Mouse (Mus musculus): ENCODE results near the gene Kpna7. TPM values are rescaled to one million over a fixed set of nuclear protein-coding genes. Genes with fewer than 3 reads are reported as not detected.

Kpna7 gene
- polyA plus RNA-seq, 1 experiment from 2014 or later = not detected

GRCm38 (mm10) chr5:144979110-144979509 lies 104.7 kb downstream of the Kpna7 start:
- Histone ChIP-seq H3K9ac (no peak overlapping the region), H3K4me3 (replicated peaks) (no peak overlapping the region), H3K4me2 (no peak overlapping the region), H3K4me1 (no peaks in the 10 kb centered on the region), H3K36me3 (no peaks in the 10 kb centered on the region), H3K27ac (peak overlapping the region; percentile 73), H3K9me3 (replicated peaks) (peaks cover 4% of the 10 kb centered on the region; the same call in 1 of the 2 replicates), H3K27me3 (no peaks in the 10 kb centered on the region)
- no peak for ATAC-seq (replicated peaks; ENCODE audit: low FRiP score)
- whole genome bisulfite sequencing = 69% methylated on average over 6 of the region's 6 CpGs

DNA sequence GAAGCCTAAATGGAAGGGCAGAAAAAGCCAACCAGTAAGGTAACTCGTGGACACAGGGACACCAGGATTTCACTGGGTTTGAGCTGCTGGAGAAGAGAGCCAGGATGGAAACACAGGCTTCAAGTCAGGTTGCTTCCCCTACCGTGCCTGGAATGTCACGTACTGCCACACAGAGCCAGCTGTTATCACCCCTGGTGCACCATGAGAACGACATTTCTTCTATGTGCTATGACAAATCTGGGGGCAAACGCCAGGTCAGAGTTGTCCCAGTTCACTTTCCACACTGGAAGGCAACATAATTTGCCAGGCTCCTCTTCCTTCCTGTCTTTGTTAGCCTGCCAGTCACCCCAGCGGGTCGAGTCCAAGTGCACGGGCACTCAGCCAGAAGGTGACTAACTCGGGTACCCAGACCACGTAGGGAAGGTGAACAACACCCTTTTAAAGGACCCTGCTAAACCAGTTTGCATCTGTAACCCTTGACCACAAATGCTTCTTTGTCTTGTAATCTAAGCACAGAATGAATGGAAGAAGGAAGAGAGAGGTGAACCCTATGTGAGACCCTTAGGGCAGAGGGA lies 105.2 kb downstream of the Kpna7 start:
- Histone ChIP-seq H3K27ac (peak overlapping the region; percentile 73), H3K36me3 (no peaks in the 10 kb centered on the region), H3K4me1 (no peaks in the 10 kb centered on the region), H3K27me3 (no peaks in the 10 kb centered on the region), H3K4me2 (no peak overlapping the region), H3K9ac (no peak overlapping the region), H3K4me3 (replicated peaks) (no peak overlapping the region), H3K9me3 (replicated peaks) (peaks cover 4% of the 10 kb centered on the region; the same call in 1 of the 2 replicates)
- peak; percentile 36; the same call in 1 of the 2 replicates for ATAC-seq (replicated peaks; ENCODE audit: low FRiP score)
- WGBS = 65% methylated on average over 10 of the region's 10 CpGs

DNA sequence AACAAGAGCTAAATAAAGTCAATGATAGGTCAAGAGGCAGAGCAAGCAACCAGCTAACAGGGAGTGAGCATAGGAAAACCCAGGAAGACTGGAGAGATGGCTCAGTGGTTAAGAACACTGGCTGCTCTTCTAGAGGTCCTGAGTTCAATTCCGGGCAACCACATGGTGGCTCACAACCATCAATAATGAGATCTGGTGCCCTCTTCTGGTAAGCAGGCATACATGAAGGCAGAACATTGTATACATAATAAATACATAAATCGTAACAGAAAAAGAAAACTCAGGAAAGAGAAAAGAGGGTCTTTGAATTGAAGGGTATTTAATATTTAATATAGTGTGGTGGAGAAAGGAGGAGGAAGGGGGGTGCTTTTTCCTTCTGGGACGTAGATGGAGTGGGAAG lies 112.6 kb downstream of the Kpna7 start:
- Histone ChIP-seq H3K4me2 (no peak overlapping the region), H3K36me3 (no peaks in the 10 kb centered on the region), H3K27me3 (no peaks in the 10 kb centered on the region; the same call in 1 of the 2 replicates), H3K4me3 (replicated peaks) (no peak overlapping the region), H3K9ac (no peak overlapping the region), H3K9me3 (replicated peaks) (no peaks in the 10 kb centered on the region), H3K4me1 (peaks cover 9% of the 10 kb centered on the region), H3K27ac (no peak overlapping the region)
- WGBS = 84% methylated on average over 3 of the region's 3 CpGs
- ATAC-seq (replicated peaks; ENCODE audit: low FRiP score) = no peak

DNA sequence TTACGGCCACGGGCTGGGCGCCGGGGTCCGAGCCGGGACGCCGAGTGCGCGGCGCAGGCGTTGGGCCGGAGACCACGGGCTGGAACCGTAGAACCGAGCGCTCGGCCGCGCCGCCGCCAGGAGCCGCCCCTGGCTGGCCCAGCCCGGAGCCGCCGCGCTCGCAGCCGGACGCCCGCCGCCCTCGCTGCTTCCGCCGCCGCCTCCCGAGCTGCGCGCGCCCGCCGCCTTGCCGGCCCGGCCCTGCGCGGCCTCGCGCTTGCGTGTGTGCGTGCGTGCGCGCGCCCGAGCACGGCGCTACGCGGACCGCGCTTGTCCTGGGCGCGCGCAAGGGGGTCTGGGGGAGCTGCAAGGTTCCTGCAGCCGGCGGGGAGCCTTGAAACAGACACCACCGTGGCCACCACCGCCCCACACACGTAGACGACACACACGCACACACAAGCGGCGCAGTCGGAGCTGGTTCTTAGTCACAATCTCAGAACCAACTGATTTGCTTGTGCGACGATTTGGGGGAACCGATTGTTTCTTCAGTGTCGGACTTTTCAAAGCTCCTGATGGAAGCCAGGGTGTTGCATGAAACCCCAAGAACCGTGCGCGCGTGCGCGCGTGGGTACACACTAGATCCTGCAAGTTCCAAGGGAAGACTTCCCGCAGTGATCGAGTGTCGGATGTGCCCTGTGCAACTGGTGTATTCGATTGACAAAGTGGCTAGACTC lies 118.0 kb downstream of the Kpna7 start, which contains the start of gene Smurf1:
TSS of gene Smurf1 (minus strand) at position 209 of the 713 bp plus-strand sequence.
- Histone ChIP-seq H3K27ac (peak within 1 kb of the TSS; percentile 96), H3K27me3 (no peaks in the 10 kb centered on the region; the same call in 1 of the 2 replicates), H3K4me2 (peak within 1 kb of the TSS; percentile 76), H3K36me3 (no peaks in the 10 kb centered on the region), H3K4me1 (peaks cover 41% of the 10 kb centered on the region), H3K9ac (peak within 1 kb of the TSS; percentile 88), H3K9me3 (replicated peaks) (no peaks in the 10 kb centered on the region), H3K4me3 (replicated peaks) (peak within 1 kb of the TSS; percentile 93)
- peak; percentile 76 for ATAC-seq (replicated peaks; ENCODE audit: low FRiP score)
- WGBS = under 1% methylated on average over 67 of the region's 89 CpGs

DNA sequence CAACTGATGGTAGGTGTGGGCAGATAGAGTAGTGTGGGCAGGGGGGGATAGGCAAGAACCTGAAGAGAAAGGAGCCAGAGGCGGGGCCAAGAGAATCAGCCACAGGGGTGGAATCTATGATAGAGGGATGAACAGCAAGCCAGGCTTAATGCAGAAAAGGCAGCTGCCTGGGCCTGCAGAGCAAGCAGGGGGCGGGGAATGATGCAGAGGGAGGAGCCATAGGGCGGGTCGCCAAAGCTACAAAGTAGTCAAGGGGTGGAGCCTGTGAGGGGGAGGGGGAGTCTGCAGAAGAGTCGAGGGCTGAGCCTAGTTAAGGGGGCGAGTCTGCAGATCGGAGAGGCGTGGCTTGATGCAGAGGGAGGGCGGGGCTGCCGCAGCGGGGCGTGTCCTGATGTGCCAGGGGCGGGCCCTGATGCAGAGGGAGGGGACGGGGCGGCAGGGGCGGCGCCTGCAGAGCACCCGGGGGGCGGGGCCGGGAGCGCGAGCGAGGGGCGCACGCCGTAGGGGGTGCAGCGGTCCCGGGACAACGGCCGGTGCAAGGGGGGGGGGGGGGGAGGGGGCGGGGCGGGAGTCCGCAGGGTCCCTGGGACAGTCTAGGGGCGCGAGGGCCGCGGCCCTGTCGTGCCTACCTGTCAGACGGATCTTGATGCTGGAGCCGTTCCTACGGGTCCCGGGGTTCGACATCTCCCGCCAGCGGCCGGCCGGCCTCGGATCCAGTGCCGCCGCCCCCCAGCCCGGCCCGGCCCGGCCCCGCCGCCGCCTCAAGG lies 118.8 kb downstream of the Kpna7 start:
- peak overlapping the region; percentile 76 for H3K4me2 ChIP-seq

DNA sequence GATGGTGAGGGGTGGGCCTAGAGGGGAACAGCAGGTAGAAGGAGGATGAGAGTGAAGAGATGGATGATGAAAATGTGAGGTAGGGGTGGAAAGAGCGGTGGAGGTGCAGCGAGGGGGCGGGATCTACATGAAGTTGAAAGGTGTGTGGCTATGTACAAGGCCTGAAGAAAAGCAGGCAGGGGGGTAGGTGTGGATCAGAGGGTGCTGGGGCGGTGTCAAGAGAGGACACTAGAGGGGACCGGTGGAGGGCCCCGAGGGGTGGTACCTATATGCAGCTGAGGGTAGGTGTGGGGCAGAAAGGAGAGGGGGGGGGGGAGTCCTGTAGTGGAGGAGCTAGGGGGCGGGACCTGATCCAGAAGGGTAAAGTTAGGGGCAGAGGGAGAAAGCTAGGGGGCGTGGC lies 119.4 kb downstream of the Kpna7 start:
- Histone ChIP-seq H3K9ac (no peak overlapping the region), H3K27me3 (no peaks in the 10 kb centered on the region; the same call in 1 of the 2 replicates), H3K27ac (peak overlapping the region; percentile 96), H3K9me3 (replicated peaks) (no peaks in the 10 kb centered on the region), H3K4me3 (replicated peaks) (peak overlapping the region; percentile 93), H3K4me2 (peak overlapping the region; percentile 76), H3K36me3 (no peaks in the 10 kb centered on the region), H3K4me1 (peaks cover 51% of the 10 kb centered on the region)
- peak; percentile 66 for ATAC-seq (replicated peaks; ENCODE audit: low FRiP score)
- WGBS = 32% methylated on average over 8 of the region's 8 CpGs

More for the DNA sequence above, 118.8 kb downstream of the Kpna7 start:
- Histone ChIP-seq H3K27me3 (no peaks in the 10 kb centered on the region; the same call in 1 of the 2 replicates), H3K36me3 (no peaks in the 10 kb centered on the region), H3K4me1 (peaks cover 48% of the 10 kb centered on the region), H3K9ac (peak overlapping the region; percentile 88), H3K4me3 (replicated peaks) (peak overlapping the region; percentile 93), H3K9me3 (replicated peaks) (no peaks in the 10 kb centered on the region), H3K27ac (peak overlapping the region; percentile 96)
- peak; percentile 77 for ATAC-seq (replicated peaks; ENCODE audit: low FRiP score)
- under 1% methylated on average over 30 of the region's 56 CpGs for WGBS

- peak overlapping the region; percentile 93 for H3K4me3 ChIP-seq (replicated peaks)
- WGBS = 6% methylated on average over 13 of the region's 13 CpGs
These were observed 120.0 kb downstream of the Kpna7 start for GRCm38 (mm10) chr5:144963817-144964261.

GRCm38 (mm10) chr5:144963401-144963800 lies 120.4 kb downstream of the Kpna7 start:
- H3K4me3 ChIP-seq (replicated peaks) = peak overlapping the region; percentile 93
- H3K4me2 ChIP-seq = peak overlapping the region; percentile 76
- WGBS = 29% methylated on average over 3 of the region's 3 CpGs
- no peaks in the 10 kb centered on the region for H3K36me3 ChIP-seq
- H3K27me3 ChIP-seq = no peaks in the 10 kb centered on the region; the same call in 1 of the 2 replicates
- H3K4me1 ChIP-seq = peaks cover 62% of the 10 kb centered on the region
- ATAC-seq (replicated peaks; ENCODE audit: low FRiP score) = no peak
- H3K27ac ChIP-seq = peak overlapping the region; percentile 96
- H3K9ac ChIP-seq = 0 out of 2 replicates have a peak overlapping the region, but pooled peaks have one; percentile 24
- no peaks in the 10 kb centered on the region for H3K9me3 ChIP-seq (replicated peaks)

More at GRCm38 (mm10) chr5:144963817-144964261, 120.0 kb downstream of the Kpna7 start:
- H3K27ac ChIP-seq = peak overlapping the region; percentile 96
- 0 out of 2 replicates have a peak overlapping the region, but pooled peaks have one; percentile 24 for H3K9ac ChIP-seq
- no peaks in the 10 kb centered on the region for H3K36me3 ChIP-seq
- peak overlapping the region; percentile 76 for H3K4me2 ChIP-seq
- no peaks in the 10 kb centered on the region; the same call in 1 of the 2 replicates for H3K27me3 ChIP-seq
- H3K9me3 ChIP-seq (replicated peaks) = no peaks in the 10 kb centered on the region
- peak; percentile 38 for ATAC-seq (replicated peaks; ENCODE audit: low FRiP score)
- H3K4me1 ChIP-seq = peaks cover 57% of the 10 kb centered on the region

DNA sequence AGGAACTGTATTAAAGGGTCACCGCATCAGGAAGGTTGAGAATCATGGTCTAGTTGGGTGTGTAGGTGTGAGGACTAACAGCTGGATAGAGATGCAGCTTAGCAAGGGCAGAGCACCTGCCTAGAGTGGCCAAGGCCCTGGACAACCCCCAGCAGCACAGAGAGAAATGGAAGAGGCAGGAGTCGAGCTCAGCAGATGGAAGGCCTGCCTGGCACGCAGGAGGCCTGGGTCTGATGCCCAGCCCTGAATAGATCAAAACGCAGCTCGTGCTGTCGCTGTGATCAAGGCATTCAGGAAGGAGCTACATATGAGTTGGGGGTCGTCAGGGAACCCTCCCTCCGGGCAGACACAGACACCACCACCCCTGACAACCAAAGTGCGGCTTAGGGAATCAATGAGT lies 125.6 kb downstream of the Kpna7 start:
- no peaks in the 10 kb centered on the region for H3K9me3 ChIP-seq (replicated peaks)
- H3K9ac ChIP-seq = no peak overlapping the region
- H3K27ac ChIP-seq = no peak overlapping the region
- no peaks in the 10 kb centered on the region for H3K36me3 ChIP-seq
- H3K27me3 ChIP-seq = no peaks in the 10 kb centered on the region
- H3K4me1 ChIP-seq = peaks cover 61% of the 10 kb centered on the region
- no peak for ATAC-seq (replicated peaks; ENCODE audit: low FRiP score)
- no peak overlapping the region for H3K4me2 ChIP-seq
- 77% methylated on average over 9 of the region's 9 CpGs for WGBS
- H3K4me3 ChIP-seq (replicated peaks) = no peak overlapping the region

DNA sequence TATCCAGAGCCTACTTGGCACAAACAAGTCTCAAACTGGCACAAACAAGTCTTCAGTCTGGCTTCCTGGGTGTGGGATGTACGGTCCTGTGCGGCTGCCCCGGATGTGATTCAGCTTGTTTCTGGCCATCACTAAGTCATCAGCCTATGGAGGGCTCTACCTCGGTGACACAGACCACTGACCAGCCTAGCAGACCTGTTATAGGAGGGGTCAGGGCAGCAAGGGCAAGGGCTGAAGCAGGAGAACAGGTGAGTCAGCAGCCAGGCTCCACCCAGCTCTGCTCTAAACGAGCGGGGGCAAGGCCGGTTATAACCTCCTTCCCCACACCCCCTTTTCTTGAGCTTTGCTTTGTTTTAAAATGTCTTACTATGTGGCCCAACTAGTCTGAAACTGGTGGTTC lies 129.4 kb downstream of the Kpna7 start:
- no peak overlapping the region for H3K9ac ChIP-seq
- H3K9me3 ChIP-seq (replicated peaks) = no peaks in the 10 kb centered on the region
- no peaks in the 10 kb centered on the region for H3K27me3 ChIP-seq
- H3K4me3 ChIP-seq (replicated peaks) = no peak overlapping the region
- no peaks in the 10 kb centered on the region for H3K36me3 ChIP-seq
- peaks cover 53% of the 10 kb centered on the region for H3K4me1 ChIP-seq
- WGBS = 70% methylated on average over 7 of the region's 7 CpGs
- no peak overlapping the region for H3K27ac ChIP-seq
- H3K4me2 ChIP-seq = no peak overlapping the region
- ATAC-seq (replicated peaks; ENCODE audit: low FRiP score) = 0 out of 2 replicates have a peak, but pooled peaks have one; percentile 12

DNA sequence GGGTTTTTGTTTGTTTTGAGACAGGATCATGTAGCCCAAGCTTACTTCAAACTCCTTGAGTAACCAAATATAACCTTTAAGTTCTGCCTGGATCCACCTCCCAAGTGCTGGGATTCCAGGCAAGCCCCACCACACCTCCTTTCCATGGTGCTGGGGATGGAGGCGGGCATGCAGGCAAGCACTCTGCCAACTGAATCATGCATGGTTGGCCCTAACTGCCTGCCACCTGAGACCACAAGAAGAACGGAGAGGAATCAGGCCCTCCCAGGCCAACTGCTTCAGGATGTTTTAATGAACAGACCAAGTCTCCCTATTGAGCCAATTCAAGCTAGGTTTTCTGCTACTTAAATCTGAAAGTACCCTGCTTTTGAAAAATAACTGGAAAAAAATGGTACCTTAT lies 131.2 kb downstream of the Kpna7 start:
- WGBS = 50% methylated on average over 2 of the region's 2 CpGs
- Histone ChIP-seq H3K4me2 (no peak overlapping the region), H3K27me3 (no peaks in the 10 kb centered on the region), H3K4me1 (peaks cover 46% of the 10 kb centered on the region), H3K9me3 (replicated peaks) (no peaks in the 10 kb centered on the region), H3K9ac (no peak overlapping the region), H3K27ac (no peak overlapping the region), H3K36me3 (no peaks in the 10 kb centered on the region), H3K4me3 (replicated peaks) (no peak overlapping the region)
- no peak for ATAC-seq (replicated peaks; ENCODE audit: low FRiP score)

All from kidney, embryonic 15.5 days (tissue).